Mouse (Mus musculus): ENCODE data around the gene Eif4a3.

DNA sequence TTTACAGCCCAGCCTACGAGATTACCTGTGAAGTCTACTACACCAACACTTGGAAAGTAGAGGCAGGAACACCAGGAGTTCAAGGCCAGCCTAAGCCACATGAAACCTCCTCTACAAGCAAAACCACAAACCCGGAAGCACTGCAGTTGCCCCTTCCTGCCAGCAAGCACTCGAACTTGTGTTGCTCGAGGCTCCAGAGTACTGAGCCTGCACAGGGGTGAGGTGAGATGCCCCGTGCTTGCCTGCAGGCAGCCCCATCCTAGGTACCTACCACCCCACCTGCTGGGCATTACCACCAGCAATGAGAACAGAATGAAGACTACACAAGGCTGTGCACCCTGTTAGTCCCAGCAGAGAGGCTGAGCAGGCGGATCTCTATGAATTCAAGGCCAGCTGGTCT is 1.9 kb downstream of the Eif4a3 start:
- no peak for TF ChIP-seq EP300 (IDR thresholded peaks at IDR 0.05; ENCODE audit: low read depth)
- TF ChIP-seq CTCF (IDR thresholded peaks at IDR 0.05; ENCODE audit: low read depth) = no peak
